In the genomic region with DNA sequence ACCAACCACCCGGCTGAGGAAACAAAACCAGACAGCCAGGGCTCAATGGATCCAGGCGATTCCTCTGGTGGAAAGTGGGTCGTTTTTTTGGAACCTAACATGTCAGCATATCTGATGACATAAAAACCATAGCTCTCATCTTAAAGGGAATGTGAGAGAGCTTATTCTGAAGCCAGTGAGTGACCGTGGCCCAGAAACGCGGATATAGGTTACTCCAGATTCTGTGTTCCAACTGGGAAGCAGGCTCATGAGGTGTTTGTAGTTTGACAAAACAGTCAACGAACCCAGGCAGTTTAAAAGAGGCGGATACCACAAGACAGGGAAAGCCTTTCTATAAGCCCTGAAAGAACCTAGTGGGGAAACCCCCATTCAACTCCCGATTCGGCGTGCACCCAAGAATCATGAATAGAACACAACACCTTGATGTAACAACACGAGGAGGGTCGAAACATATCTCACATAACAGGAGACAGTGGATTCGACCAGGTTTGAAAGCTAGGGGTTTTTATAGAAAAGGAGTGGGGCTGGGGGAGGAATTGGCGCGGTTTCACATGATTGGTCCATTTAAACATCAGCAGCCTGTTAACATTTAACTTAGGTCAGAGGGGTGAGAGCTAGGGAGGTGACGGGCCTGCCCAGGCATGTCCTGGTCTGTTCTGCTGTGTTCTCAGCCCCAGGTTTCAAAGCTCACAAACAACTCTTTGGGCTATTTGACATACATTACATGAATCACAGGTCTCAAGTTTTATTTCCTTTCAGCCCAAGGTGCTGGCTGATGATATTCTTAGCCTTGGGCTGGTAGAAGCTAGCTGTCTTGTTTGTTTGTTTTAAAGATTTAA, we compare ENCODE assay signal across 1 mouse cellular context.
TF ChIP-seq lines count a peak whose summit lies in the region.

No protein-coding gene starts in this region.

TF ChIP-seq in CH12.LX, 34 proteins besides CTCF, POLR2A, EP300 and RAD21 (continued from another document):
- TF ChIP-seq MAFK (IDR thresholded peaks at IDR 0.05; ENCODE audit: insufficient replicate concordance, low read length) (peak; percentile 40; the same call in 1 of the 2 replicates), MXI1 (IDR thresholded peaks at IDR 0.05; ENCODE audit: low read depth, low read length) (0 out of 2 replicates have a peak, but pooled peaks have one; percentile 52), TCF12 (IDR thresholded peaks at IDR 0.05; ENCODE audit: low read depth, low read length) (peak; percentile 12; the same call in 1 of the 2 replicates), ELF1 (IDR thresholded peaks at IDR 0.05; ENCODE audit: low read depth, low read length) (0 out of 2 replicates have a peak, but pooled peaks have one; percentile 12), RCOR1 (conservative IDR thresholded peaks at IDR 0.05; ENCODE audit: low read depth, low read length) (0 out of 2 replicates have a peak, but pooled peaks have one; percentile 50), TBP (conservative IDR thresholded peaks at IDR 0.05; ENCODE audit: low read depth, low read length) (peak; percentile 74)
